Mouse (Mus musculus): ENCODE measurements around the gene Tgif2lx2. TPM values are rescaled to one million over a fixed set of nuclear protein-coding genes. Genes with fewer than 3 reads are reported as not detected.

Tgif2lx2 gene
- polyA plus RNA-seq (2014; fragmentation: Illumina TruSeq; extraction: RNeasy Lipid Tissue Mini Kit (QIAGEN cat#74804); ENCODE audit: low read depth, low replicate concordance), result not detected

DNA sequence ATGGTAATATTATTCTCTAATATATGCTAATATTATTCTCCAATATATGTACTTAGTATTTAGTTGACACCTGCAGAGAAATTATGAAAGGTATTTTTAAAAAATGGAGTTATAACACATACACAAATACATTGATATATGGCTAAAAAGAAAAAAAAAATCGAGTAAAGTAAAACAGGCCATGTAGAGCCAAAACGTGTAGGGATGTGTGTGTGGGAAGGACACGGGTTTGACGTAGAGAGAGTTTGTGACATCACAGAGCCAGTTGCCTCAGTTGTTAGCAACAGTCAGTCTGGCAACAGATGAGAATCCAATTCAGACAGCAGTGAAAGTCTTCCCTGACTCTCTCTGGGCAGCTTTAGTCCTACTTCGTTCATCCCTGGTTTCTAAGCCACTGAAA, at the start of gene Tgif2lx2:
TSS of gene Tgif2lx2 (plus strand) at position 301 of the 400 bp plus-strand sequence.

Other genes starting within 250 kb of the Tgif2lx2 start
- 1.1 TPM for gene Tgif2lx1, start 53.5 kb downstream of the Tgif2lx2 start, polyA plus RNA-seq (2014; fragmentation: Illumina TruSeq; extraction: RNeasy Lipid Tissue Mini Kit (QIAGEN cat#74804); ENCODE audit: low read depth, low replicate concordance)

Data from adipose tissue, adult 10 weeks (tissue).